Mouse (Mus musculus): ENCODE data around the gene Kat5.

Gene Kat5

DNA sequence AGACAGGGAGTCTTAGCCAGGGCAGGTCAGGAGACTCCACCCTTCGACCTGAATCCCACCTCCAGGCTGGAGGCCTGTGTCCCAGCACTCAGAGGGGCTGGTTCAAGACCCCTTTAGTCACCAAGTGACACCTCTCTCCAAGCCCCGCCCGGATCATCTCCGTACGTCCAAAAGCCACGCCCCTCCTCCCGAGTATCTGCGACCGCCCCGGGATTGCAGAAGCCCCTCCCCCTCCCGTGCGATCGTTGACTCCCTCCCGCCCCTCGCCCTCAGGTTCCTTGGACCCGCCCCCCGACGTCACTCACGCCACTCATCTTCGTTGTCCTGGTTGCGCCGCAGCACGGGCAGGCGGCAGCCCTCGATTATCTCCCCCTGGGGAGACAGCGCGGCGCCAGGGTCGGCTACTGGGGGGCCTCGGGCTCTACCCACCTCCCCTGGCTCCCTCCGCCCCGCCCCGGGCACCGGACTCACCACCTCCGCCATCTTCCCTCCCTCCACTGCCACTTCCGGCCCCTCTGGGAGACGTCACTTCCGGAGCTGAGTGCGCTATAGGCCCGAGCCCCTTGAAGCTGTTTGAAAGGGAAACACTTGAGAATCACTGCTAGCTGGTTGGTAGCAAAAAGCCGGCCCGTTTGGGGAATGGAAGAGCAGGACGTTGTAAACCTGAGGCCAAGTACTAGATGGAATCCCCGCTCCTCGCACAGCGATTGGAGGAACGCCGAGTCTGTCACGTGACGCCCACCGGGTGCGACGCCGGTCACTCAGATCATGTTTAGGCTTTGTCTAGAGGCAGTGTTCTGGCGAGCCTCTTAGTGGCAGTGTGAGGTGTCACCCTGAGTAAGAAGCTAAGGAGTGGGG, at the start of gene Kat5:
TSS of gene Kat5 (minus strand) at position 691 of the 858 bp plus-strand sequence.
- peak; percentile 97 for DNase-seq (ENCODE audit: low spot score)

DNA sequence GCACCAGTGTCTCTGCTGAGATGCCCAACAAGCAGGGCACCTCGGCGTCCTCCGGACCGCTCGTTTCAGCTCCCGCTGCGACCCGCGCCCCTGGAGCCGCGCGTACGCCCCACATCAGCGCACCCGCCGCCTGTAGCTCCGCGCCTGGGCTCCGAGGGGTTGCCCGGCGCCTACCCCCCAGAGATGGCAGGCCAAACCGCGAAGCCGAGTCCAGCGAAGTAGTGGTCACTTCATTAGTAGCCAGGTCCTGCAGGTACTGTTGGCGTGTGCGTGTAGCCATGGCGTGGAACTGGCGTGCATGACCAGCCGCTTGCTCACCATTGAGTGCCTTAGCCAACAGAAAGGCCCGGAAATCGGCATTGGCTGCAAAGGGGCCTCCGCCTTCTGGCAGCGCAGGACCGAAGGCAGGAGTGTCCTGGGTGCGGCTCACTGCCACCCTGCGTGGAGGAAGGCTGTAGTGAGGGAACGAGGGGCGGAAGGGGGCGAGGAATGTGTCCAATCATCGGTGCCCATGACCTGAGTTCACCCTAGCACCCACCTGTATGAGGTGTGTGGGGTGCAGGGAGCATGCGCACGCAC, 44.8 kb upstream of the Kat5 start:
- DNase-seq (ENCODE audit: low spot score) = no peak

DNA sequence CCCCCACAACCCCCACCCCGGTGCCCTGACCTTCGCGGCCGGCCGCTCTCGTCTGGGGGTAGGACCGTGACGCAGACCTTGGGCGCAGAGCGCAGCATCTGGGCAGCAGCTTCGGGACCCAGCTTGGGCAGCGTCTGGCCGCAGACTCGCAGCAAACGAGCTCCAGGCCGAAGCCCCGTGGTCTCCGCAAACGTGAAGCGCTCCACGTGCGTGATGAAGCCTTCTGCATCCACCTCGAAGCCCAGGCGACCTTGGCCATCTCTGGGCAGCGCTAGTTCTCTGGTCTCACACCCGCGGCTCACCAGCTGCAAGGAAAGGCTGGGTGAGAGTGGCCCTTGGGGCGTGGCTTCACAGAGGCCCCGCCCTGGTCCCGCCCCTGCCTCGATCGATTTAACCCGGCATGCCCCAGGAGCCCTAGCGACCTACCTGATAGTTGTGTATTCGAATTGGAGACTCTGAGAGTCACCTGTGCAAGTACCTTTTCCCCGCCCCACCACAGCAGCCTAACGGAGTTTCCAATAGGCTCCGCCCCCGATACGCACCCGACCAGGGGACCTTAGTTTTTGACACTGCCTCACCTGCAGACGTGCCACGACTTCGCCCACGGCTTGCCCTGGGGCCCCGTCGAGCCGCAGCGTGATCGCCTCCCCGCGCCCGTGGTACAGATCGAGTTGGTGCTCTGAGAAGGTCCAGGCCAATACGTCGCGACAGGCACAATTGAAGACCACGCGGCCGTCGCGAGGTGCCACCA, 44.1 kb upstream of the Kat5 start:
- DNase-seq (ENCODE audit: low spot score) = no peak

DNA sequence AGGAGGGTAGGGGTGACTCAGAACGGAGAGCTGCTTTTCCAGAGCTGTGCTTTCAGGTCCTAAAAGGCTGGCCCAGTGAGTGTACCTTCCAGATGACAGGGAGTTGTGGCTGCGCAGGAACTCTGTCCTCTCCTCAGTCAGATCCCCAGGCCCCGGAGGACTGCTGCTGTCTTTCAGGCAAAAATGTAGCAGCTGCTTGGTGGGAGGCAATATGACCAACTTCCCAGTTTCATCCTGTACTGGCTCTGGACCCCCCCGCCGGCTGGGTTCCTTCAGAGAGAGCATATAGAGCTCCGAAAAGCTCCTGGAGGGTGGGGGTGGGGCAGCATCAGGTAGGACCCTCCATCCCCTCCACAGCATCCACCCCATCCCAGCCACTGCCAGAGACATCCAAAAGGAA, 42.5 kb upstream of the Kat5 start:
- no peak for DNase-seq (ENCODE audit: low spot score)

DNA sequence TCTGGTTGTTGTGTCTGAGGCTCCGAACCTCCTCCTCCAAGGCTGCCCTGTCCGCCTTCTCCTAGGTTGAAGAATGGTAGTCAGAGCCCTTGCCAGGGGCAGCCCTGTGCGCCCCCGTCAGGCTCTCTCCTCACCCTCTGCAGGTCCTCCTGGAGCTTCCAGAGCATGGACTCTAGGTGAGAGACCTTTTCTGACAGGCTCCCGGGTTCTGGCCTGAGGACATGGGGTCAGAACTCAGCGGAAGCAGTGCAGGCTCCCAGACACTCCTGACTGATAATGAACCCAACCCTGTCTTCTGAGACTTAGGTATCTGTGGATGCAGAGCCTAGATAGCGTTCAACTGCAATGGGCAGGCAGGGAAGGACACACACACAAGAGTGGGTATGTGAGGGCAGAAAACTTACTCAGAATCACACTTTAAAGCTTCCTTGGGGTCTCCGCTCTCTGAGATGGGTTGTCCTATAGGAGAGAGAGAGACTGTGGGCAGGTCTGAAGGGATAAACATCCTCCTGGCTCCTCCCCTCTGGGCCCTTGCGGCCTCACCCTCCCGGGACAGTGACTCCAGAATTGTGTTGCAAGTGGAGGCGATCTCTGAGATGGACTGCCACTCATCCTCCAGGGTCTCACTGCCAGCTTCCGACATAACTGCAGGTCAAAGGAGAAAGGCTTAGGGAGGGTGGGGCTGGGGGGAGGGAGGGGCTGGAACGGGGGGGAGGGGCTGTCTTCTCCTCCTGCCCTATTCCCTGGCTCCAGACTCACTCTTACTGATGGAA, 41.7 kb upstream of the Kat5 start:
- DNase-seq (ENCODE audit: low spot score) = no peak

DNA sequence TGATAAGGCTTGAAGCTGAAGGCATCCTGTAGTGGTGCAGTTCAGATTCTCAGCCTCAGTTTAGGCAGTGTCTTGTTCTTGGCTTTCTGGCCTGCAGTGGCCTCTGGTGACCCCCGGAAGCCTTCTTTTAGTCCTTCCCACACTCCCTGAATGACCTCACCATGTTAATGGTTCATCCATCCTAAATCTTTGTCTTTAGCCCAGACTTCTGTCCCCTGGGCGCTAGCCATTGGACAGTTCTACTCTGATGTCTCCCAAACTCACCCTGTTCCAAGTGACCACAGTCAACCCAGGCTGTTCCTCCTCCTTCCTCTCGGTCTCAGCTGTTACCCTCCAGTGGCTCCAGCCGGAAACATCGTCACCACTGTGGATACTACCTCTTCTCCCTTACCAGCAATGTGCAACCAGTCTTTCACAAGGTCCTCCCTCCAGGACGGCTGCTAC, 39.3 kb upstream of the Kat5 start:
- DNase-seq (ENCODE audit: low spot score) = no peak

DNA sequence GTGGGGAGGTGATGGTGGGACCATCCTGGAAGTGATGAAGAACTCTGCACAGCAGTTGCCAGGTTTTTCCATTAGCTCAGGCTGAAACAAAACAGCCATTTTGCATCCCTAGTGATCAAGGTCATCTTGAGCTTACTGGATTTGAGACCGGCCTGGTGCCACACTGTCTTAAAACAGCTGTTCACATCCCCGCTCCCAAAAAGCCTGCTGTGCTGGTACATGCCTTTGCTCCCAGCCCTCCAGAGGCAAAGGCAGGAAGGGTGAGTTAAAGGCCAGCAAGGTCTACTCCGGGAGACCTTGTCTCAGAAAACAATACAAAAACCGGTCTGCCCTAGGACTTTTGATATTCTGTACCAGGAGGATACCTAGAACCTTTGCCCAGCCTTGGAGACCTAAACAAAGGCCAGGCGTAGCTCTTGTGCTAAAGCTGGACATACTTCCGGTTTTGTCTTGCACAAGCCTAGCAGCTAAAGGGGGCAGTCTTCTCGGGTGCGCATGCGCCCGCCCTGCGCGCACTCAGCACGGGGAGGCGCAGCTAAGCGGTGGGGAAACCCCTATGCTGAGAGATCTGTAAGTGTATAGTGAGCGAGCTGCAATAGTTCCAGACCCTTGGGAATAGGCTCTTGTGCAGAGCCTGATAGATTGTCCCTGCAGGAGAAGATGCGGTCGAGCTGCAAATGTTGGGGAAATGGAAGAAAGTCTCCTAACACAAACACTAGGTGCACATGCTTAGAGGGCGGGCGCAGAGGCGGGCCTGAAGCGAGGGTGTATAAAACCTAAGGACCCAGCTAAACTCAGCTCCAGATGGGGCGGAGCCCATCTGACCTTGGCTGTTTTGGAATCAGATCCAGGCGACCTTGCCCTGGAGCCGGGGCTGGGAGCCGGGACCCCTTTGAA, 38.6 kb upstream of the Kat5 start:
- DNase-seq (ENCODE audit: low spot score) = peak; percentile 79

DNA sequence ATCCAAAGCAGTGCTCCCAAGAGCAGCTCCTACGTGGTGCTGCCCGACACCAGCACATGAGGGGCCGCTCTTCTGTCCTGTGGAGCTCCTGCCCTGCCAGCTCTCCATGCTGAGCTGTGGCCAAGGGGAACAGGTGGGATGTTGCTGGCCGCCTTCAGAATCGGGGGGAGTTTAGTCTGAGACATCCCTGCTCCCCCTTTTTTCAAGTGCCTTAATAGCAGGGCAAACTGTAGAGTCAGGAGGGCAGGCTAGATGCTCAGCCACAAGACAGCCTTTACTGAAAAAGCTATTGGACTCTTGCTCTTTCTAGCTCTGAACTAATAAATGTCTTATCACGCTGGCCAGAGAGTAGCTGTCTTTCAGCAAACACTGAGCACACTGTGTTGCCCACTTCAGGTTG, 37.8 kb upstream of the Kat5 start:
- DNase-seq (ENCODE audit: low spot score) = no peak

DNA sequence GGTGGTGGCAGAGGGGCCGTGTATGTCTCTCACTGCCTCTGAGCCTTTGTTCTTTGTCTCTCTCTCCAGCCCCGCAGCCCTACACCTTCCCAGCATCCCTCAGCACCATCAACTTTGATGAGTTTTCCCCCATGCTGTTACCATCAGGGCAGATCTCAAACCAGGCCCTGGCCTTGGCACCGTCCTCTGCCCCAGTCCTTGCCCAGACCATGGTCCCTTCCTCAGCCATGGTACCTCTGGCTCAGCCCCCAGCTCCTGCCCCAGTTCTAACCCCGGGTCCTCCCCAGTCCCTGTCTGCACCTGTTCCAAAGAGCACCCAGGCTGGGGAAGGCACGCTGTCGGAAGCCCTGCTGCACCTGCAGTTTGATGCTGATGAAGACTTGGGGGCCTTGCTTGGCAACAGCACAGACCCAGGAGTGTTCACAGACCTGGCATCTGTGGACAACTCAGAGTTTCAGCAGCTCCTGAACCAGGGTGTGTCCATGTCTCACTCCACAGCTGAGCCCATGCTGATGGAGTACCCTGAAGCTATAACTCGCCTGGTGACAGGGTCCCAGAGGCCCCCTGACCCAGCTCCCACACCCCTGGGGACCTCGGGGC, 36.8 kb upstream of the Kat5 start:
- peak; percentile 42 for DNase-seq (ENCODE audit: low spot score)

DNA sequence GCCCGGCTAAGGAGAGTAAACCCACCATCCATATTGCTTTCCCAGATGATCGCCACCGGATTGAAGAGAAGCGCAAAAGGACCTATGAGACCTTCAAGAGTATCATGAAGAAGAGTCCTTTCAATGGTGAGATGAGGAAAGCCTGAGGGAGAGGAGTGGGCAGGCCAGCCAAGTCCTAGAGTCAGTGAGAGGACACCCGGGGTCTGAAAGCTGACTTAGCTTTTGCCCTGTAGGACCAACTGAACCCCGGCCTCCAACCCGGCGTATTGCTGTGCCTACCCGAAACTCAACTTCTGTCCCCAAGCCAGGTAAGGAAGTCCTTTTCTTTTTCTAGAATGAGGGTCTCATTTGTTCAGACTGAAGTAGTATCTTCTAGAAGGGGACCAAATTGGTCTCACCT, 35.2 kb upstream of the Kat5 start:
- no peak for DNase-seq (ENCODE audit: low spot score)

DNA sequence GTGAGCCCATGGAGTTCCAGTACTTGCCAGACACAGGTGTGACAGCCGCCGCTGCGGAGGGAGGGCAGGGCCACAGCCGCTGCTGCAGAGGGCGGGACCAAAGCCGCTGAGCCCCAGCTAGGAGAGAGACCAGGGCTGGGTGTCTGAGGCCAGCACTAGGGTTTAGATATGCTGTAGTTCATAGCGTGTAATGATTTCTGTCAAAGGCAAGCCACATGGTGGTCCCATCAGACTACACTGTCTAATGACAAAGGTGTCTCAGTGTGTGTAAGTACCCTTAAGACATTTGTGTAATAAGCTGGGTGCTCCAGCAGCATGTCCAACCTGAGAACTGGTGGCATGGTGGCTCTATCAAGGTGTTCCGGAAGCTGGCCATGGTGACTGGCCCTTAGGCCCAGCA, 31.6 kb upstream of the Kat5 start:
- no peak for DNase-seq (ENCODE audit: low spot score)

DNA sequence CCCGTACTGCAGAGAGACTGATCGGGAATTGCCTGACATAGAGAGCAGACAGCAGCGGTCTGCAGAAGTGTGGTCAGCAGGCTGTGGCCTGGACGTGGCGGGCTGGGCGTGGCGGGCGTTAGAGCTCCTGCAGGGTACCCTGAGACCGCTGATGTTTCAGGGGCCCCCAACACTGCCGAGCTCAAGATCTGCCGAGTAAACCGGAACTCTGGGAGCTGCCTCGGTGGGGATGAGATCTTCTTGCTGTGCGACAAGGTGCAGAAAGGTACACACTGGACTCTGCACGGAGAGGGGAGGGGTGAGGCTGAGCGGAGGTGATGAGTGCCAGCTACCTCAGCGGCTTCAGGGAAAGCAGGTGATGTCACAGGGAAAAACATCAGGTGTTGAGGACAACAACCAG, 31.0 kb upstream of the Kat5 start:
- no peak for DNase-seq (ENCODE audit: low spot score)

DNA sequence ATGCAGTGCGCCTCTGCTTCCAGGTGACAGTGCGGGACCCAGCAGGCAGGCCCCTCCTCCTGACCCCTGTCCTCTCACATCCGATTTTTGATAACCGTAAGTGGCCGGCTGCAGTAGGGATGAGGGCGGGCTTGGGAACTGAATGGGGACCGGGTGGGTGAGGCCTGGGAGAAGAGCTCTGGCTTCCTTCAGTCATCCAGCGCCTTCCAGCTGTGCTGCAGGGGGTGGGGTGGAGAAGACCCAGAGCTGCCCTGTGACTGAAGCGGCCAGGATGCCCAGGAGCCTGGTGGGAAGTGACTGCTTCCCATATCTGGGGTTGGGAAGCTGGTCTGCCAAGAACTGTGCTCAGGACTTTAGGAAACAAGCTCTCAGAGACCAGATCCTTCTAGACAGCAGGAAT, 30.3 kb upstream of the Kat5 start:
- DNase-seq (ENCODE audit: low spot score) = no peak

DNA sequence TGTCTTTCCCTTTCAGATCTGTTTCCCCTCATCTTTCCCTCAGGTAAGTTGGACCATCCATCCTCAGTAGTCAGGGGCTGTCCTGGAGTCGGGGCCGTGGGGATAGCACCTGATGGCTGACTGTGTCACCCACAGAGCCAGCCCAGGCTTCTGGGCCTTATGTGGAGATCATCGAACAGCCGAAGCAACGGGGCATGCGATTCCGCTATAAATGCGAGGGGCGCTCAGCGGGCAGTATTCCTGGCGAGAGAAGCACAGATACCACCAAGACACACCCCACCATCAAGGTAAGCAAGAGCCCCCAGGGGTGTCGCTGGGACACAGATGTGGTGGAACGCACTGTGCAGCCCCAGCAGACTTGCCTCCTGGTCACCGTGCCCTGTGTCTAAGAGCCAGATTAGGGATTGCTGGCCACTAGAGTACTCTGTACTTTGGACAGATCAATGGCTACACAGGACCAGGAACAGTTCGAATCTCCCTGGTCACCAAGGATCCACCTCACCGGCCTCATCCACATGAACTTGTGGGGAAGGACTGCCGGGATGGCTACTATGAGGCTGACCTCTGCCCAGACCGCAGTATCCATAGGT, 28.5 kb upstream of the Kat5 start:
- peak; percentile 50 for DNase-seq (ENCODE audit: low spot score)

DNA sequence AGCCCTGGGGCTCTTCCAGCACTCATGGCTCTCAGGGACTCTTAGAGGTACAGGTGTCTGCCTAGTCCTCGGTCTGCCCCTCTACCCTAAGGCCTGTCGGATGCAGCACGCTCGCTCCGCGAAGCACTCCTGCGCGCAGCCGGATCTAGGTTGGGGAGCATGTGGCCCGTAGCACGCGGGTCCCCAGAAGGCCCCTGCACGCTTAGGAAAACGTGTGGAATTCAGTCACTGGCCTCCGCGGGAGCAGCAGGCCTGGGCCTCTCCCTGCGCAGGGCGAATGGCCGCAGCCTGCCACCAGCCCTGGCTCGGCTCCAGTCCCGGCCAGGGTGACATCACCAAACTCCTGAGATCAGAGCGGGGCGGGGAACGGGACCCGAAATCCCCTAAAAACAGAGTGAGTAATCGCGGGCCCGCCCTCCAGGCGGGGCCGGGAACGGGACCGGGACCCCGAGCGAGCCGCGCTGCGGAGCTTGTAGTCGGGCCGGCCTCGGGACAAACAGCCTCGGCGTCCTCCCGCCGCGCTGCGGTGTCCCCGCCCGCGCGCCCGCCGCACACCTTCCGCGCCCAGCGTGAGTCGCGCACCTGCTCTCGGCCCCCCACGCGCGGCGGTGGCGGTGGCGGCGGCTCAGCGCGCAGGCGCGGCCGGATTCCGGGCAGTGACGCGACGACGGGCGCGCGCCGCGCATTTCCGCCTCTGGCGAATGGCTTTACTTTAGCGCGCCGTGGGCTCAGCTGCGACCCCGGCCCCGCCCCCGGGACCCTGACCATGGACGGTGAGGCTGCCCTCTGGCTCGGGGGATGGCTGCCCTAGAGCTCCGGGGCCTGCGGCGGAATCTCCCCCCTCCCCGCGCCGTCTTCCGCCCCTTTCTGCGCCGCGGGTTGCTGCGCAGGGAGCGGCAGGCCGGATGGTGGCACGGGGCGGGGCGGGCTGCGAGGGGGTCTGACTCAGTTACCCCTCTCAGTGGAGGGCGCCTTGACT, 27.3 kb upstream of the Kat5 start, which contains the start of gene Rela:
TSS of gene Rela (plus strand) at position 415 of the 979 bp plus-strand sequence.
- DNase-seq (ENCODE audit: low spot score) = peak; percentile 94

DNA sequence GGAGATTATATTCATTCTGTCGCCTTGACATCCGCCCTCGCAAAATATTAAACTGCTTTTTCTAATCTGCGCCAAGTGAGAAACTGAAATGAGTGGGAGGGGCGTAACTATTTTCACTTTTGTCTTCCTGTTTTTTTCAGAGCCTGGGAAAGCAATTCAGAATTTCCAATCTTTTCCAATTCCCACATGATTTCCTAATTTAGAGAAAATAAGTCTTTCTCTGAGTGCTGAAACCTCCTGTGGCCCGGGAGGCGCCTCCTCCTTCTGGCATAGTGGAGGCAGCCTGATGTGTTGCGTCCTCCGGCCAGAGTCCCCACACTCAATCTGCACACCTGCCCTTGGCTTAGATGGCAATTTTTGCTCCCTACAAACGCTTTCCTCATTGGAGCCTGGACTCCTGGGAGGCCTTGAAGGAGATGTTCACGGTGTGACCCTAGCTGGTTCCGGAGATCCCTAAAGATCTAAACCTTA, 26.6 kb upstream of the Kat5 start:
- DNase-seq (ENCODE audit: low spot score) = peak; percentile 52

DNA sequence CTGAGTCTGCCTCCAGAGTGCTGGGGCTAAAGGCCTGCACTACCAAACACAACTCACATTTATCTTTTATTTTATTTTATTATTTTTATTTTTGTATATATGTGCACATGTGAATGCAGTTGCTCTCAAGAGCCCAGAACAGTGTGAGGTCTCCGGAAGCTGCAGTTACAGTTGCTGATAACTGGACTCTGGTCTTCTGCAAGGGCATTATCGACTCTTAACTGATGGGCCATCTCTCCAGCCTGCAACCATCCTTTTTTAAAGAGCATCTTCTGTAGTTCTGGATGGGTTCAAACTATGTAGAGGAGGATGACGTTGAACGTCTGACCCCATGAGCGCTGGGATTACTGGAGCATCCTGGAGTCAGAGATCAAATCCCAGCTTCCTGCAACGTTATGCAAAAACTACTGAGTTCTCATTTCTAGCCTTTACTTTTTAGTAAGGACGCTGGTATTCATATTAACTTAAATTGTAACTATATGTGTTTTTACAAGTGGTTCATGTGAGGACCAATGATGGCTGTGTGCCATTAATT, 26.1 kb upstream of the Kat5 start:
- DNase-seq (ENCODE audit: low spot score) = no peak

DNA sequence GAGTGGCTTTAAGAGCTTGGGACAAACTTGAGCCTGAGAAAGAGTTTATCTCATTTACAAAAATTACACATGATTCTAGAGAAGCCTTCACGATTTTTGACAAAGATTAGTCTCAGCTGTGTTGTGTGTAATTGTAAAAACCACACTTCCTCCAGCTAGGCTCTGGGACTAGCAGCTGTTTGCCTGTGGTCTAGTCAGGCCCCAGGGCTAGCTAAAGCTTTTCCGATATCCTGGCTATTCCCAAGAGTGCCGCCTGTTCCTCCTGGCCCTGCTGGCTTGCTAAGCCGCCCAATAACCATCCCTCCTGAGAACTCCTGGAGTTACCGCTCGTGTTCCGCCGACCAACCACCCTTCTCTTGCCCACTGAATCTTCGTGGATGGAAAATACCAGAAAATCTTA, 22.1 kb upstream of the Kat5 start:
- no peak for DNase-seq (ENCODE audit: low spot score)

DNA sequence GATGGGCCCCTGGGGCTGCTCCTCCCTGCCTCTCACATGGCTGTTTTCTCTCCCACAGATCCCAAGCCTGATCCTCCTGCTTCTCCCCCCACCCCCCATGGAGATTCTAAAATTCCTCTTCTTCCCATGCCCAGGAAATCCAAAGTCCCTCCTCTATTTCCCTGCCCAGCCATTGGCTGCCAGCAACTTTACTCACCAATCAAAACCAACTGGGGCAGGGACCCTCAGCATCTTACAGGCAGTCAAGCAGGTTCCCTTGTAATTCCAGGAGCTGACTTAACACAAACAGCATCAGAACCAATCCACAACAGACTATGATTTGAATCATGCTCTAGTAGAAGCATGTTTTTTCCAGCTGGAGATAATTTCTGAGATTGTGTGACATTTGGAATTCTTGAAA, 19.9 kb upstream of the Kat5 start:
- no peak for DNase-seq (ENCODE audit: low spot score)

Data from testis, postnatal 10 days (tissue).